Mouse (Mus musculus) mouse embryonic stem cell (cell line): Measurements from ENCODE around the gene Tpcn2.

ENCODE experiments used
- in situ Hi-C, 2 experiments: fragments of 300-500 bp; cut with MboI; formaldehyde crosslinking; loops; 1 replicate in 1 of 2; 3 replicates in 1 of 2; pipeline ENCODE4 v1.14.3; 2019 to 2020; ENCODE audit warnings: low sequenced_read_pairs in 2 of 2, low pct_unique_long_range_greater_than_20kb in 1 of 2, mixed read lengths in 1 of 2; ENCODE audit not compliant: unreplicated experiment in 1 of 2

Tpcn2 gene

GRCm38 (mm10) chr7:145187802-145188201 lies 96.0 kb downstream of the Tpcn2 start:
- in situ Hi-C loops: no loop called here

GRCm38 (mm10) chr7:145182388-145182787 lies 101.4 kb downstream of the Tpcn2 start:
- in situ Hi-C loops: no loop called here

- in situ Hi-C loops: no loop called here
Measured at GRCm38 (mm10) chr7:145181376-145182034, 102.3 kb downstream of the Tpcn2 start.

- in situ Hi-C loops: no loop called here
Measured at GRCm38 (mm10) chr7:145179691-145180091, 104.1 kb downstream of the Tpcn2 start.

GRCm38 (mm10) chr7:145176750-145177589 lies 106.8 kb downstream of the Tpcn2 start:
- in situ Hi-C loops: no loop called here

- in situ Hi-C loops: no loop called here
Measured at GRCm38 (mm10) chr7:145173563-145173962, 110.2 kb downstream of the Tpcn2 start.

GRCm38 (mm10) chr7:145173116-145173515 lies 110.7 kb downstream of the Tpcn2 start:
- in situ Hi-C loops: no loop called here

- in situ Hi-C loops: no loop called here
Measured at GRCm38 (mm10) chr7:145169703-145170102, 114.1 kb downstream of the Tpcn2 start.

GRCm38 (mm10) chr7:145159283-145160240 lies 124.2 kb downstream of the Tpcn2 start:
- in situ Hi-C loops: no loop called here

- in situ Hi-C loops: no loop called here
Measured at GRCm38 (mm10) chr7:145155666-145156065, 128.1 kb downstream of the Tpcn2 start.

- in situ Hi-C loops: no loop called here
Measured at GRCm38 (mm10) chr7:145154066-145154465, 129.7 kb downstream of the Tpcn2 start.

- in situ Hi-C loops: no loop called here
Measured at GRCm38 (mm10) chr7:145151845-145152244, 132.0 kb downstream of the Tpcn2 start.

GRCm38 (mm10) chr7:145148902-145149301 lies 134.9 kb downstream of the Tpcn2 start:
- in situ Hi-C loops: no loop called here

- in situ Hi-C loops: no loop called here
Measured at GRCm38 (mm10) chr7:145147973-145148698, 135.7 kb downstream of the Tpcn2 start.

- in situ Hi-C loops: no loop called here
Measured at GRCm38 (mm10) chr7:145146252-145146930, 137.4 kb downstream of the Tpcn2 start.

GRCm38 (mm10) chr7:145143502-145144070 lies 140.2 kb downstream of the Tpcn2 start:
- in situ Hi-C loops: no loop called here

GRCm38 (mm10) chr7:145140656-145141055 lies 143.2 kb downstream of the Tpcn2 start:
- in situ Hi-C loops: no loop called here
